Mouse (Mus musculus) inflammation-experienced regulatory T-cells, adult 16 weeks (primary cell): ENCODE data around the gene Mrps6. TPM values are rescaled to one million over a fixed set of nuclear protein-coding genes. Genes with fewer than 3 reads are reported as not detected.

Source experiments
- polyA plus RNA-seq: library from polyadenylated mRNA; unstranded; fragments of 100-300 nt; shearing (Covaris generic); gene quantifications from one replicate; pipeline ENCODE4 v1.2.1, GENCODE M21; 2017

The Mrps6 gene
- 120 TPM for polyA plus RNA-seq

DNA sequence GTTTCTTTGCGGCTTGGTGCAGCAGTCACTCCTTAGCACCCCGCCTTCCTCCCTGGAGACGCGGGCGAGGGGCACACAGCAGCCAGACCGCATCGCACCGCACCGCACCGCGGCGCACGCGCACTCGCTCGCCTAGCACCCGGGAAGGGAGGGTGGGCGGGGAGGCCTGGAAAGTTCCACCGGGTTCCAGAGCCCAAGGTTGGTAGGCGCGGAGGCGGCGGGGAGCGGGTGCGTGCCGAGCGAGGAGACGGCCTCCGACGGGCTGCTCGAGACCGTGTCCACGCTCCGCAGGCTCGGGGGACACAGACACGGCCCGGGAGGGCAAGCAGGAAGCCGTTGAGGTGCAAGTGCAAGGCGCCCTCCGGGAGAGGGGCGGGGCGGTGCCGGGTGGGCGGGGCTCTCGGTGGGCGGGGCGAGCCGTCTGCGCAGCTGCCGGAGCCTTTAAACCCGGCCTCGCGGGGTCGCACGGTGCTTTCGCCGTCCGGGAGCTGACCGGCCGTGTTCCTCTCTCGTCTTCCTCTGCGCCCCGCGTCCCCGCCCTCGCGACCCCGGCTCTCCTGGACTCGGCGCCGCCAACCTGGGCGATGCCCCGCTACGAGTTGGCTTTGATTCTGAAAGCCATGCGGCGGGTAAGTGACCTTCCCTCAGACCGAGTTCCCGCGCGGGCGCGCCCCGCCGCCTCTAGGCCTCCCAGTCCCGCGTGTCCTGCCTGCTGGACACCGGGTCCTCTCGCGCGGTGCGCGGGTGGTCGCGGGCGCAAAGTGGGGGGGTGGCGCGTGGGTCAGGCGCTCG, at the start of gene Mrps6, which contains the start of the genes Gm49711 and Slc5a3:
Mrps6 (plus strand) TSS at position 419 of the 792 bp plus-strand sequence.
Gm49711 (plus strand) TSS at position 465 of the 792 bp plus-strand sequence.
Slc5a3 (plus strand) TSS at position 471 of the 792 bp plus-strand sequence.

Other genes with a start within 250 kb of the Mrps6 start
- gene Gm49711, start within 50 bp of the Mrps6 start, polyA plus RNA-seq: not detected
- 11.4 TPM for gene Slc5a3, start 52 bp downstream of the Mrps6 start, polyA plus RNA-seq
- not detected for gene Kcne2, start 234.1 kb downstream of the Mrps6 start, polyA plus RNA-seq
- gene Smim11, start 243.0 kb downstream of the Mrps6 start, polyA plus RNA-seq: 133 TPM